Mouse (Mus musculus): ENCODE measurements at regions not wholly inside any gene's neighbourhood (a gene's known extent, or its start where the extent isn't known, plus 50 kb on each side); places are given as distances from the start of the nearest gene placed in this dataset.

DNA sequence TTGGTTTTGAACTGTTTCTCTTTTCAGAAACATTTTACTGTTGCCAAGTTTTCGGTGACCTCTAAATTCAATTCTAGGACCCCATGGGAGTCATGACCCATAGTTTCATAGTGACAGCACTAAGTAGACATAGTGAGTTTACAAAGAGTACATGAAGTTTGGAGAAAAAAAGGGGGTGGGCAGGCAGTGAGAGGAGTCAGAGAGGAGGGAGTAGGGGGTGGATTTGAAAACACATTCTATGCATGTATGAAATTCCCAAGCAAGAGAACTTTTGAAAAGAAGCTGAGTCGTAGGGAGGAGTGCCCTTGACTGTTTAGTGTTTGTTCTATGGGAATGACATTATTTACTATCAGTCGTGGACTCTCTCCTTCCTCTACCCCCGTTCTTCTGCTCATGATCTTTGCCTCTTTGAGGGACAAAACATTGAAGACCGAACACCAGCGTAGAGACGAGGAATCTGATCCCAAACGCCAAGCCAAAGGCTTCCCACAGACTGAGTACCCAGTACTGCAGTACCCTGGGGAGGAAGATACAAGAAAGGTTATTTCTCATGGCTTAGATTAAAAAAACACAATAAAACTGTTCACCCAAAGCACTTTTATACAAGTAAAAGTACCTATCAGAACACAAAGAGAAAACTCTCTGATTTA is 229.1 kb upstream of the Map3k1 start:
- Histone ChIP-seq H3K27me3 (ENCODE audit: insufficient read depth, low read length) (no peaks in the 10 kb centered on the region), H3K27ac (ENCODE audit: low read depth, low read length) (no peak overlapping the region), H3K4me3 (ENCODE audit: low read depth, low read length) (no peak overlapping the region), H3K36me3 (ENCODE audit: insufficient read depth, low read length) (no peaks in the 10 kb centered on the region), H3K9ac (replicated peaks; ENCODE audit: low read length, poor library complexity, severe bottlenecking) (no peak overlapping the region), H3K9me3 (ENCODE audit: low read length) (no peaks in the 10 kb centered on the region), H3K4me1 (ENCODE audit: insufficient read depth, low read length) (no peaks in the 10 kb centered on the region), H3K4me2 (ENCODE audit: low read depth, low read length, poor library complexity, severe bottlenecking) (no peak overlapping the region)
- no peak for ATAC-seq (ENCODE audit: low FRiP score)
- no peak for DNase-seq (ENCODE audit: low spot score)
- TF ChIP-seq CTCF (IDR thresholded peaks at IDR 0.05): no peak
- 87% methylated on average over 8 of the region's 8 CpGs for WGBS

DNA sequence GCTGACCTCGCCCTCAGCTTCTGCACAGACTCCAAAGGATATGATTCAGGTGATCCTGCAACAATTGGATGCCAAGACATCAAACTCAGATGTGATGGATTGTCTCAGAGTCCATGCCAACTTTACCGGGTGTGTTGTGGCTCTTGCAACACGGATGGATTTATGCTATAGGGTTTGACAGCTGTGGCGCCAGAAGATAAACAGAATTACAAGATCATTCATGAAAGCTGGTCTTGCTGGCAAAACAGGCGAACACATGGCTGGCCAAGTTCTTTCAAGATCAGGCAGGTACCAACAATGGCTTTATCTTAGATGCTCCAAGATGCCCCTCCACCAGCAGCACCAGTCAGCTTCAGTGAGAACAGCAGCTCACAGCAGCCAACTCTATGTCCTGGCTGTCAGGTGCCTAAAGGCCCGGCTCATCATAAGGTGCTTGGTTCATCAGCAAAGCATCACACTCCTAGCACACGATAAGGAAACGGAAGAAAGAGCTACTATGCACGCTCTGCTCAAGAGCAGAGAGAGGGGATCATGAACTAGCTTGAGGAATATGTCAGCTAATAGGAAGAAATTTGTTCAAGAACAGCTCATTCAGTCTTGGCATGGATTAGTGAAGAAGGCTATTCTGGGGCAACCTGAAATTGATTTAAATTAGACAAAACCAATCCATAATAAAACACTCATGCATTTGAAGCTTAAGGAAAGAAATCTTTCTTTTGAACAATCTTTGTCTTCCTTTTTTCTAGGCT is 229.9 kb upstream of the Map3k1 start:
- Histone ChIP-seq H3K4me1 (ENCODE audit: insufficient read depth, low read length) (no peaks in the 10 kb centered on the region), H3K4me3 (ENCODE audit: low read depth, low read length) (no peak overlapping the region), H3K9ac (replicated peaks; ENCODE audit: low read length, poor library complexity, severe bottlenecking) (no peak overlapping the region), H3K27ac (ENCODE audit: low read depth, low read length) (no peak overlapping the region), H3K9me3 (ENCODE audit: low read length) (no peaks in the 10 kb centered on the region), H3K27me3 (ENCODE audit: insufficient read depth, low read length) (no peaks in the 10 kb centered on the region), H3K4me2 (ENCODE audit: low read depth, low read length, poor library complexity, severe bottlenecking) (no peak overlapping the region), H3K36me3 (ENCODE audit: insufficient read depth, low read length) (no peaks in the 10 kb centered on the region)
- DNase-seq (ENCODE audit: low spot score) (no peak), ATAC-seq (ENCODE audit: low FRiP score) (no peak)
- WGBS: 90% methylated on average over 9 of the region's 9 CpGs
- no peak for TF ChIP-seq CTCF (IDR thresholded peaks at IDR 0.05)

DNA sequence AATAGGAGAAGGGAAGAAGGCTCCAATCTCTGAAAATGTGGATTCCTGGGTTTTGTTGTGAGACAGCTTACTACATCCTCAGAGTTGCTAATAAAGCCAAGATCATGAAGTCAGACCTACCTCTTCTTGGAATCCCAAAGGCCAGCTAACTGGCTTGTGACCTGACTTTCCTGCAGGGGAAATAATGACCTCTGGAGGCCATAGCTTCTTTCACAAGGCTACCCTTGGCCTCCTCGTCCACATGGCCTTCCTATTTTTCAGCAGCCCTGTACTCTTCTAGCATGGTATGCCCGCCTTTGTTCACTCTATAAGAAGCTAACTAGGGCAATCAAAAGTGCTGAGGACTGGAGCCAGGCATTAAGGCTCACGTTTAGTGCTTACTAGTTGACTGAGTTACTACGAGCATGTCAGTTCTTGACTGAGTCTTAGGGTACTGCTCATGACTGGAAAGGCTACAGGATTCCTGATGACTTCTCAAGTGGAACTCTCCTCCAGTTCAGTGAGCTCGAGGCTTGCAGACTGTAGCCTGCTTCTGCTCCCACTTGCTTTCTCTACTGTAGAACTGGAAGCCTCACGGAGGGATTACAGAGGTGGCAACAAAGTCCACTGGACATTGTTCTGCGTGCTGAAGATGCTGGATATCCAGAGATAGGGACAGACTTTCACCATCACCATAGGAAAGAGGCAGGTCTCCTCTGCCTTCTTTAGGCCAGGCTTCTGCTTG is 230.8 kb upstream of the Map3k1 start:
- 77% methylated on average over 7 of the region's 7 CpGs for WGBS
- no peak overlapping the region for H3K4me2 ChIP-seq (ENCODE audit: low read depth, low read length, poor library complexity, severe bottlenecking)
- no peaks in the 10 kb centered on the region for H3K27me3 ChIP-seq (ENCODE audit: insufficient read depth, low read length)
- H3K4me3 ChIP-seq (ENCODE audit: low read depth, low read length): no peak overlapping the region
- H3K36me3 ChIP-seq (ENCODE audit: insufficient read depth, low read length): no peaks in the 10 kb centered on the region
- no peak for DNase-seq (ENCODE audit: low spot score)
- no peaks in the 10 kb centered on the region for H3K4me1 ChIP-seq (ENCODE audit: insufficient read depth, low read length)
- no peak for ATAC-seq (ENCODE audit: low FRiP score)
- H3K9ac ChIP-seq (replicated peaks; ENCODE audit: low read length, poor library complexity, severe bottlenecking): no peak overlapping the region
- H3K27ac ChIP-seq (ENCODE audit: low read depth, low read length): no peak overlapping the region
- H3K9me3 ChIP-seq (ENCODE audit: low read length): no peaks in the 10 kb centered on the region
- TF ChIP-seq CTCF (IDR thresholded peaks at IDR 0.05): no peak

DNA sequence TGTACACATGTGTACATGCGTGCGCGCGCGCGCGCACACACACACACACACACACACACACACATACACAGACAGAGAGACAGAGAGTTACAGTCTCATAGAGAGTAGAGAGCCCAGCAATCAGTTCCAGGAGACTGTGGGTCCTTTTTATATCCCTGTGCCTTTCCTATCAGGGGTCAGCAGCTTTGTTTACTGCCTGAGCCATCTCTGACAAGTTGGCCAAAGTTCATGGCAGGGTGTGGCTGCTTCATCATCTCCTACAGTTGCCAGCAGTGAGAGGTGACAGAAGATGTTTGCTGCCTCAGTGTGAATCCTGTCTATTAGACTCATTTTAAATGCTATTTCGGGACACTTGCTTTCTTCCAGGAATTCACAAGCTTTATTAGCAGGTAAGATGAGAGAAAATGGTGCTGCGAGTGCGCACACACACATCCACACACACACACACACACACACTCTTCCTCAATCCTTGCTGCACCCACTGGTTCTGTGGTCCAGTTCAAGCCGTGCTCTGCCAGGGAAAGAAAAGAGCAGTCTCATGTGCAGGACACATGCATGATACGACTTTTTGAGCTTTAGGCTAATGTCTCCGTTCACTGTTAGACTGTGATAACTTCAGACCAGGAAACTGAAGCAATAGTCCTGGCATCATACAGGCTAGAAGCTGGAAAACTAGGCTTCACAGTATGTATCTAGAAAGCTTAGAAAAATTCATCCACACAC is 234.9 kb upstream of the Map3k1 start:
- Histone ChIP-seq H3K9ac (replicated peaks; ENCODE audit: low read length, poor library complexity, severe bottlenecking) (no peak overlapping the region), H3K4me1 (ENCODE audit: insufficient read depth, low read length) (no peaks in the 10 kb centered on the region), H3K4me2 (ENCODE audit: low read depth, low read length, poor library complexity, severe bottlenecking) (no peak overlapping the region), H3K4me3 (ENCODE audit: low read depth, low read length) (no peak overlapping the region), H3K27me3 (ENCODE audit: insufficient read depth, low read length) (no peaks in the 10 kb centered on the region), H3K27ac (ENCODE audit: low read depth, low read length) (no peak overlapping the region), H3K36me3 (ENCODE audit: insufficient read depth, low read length) (no peaks in the 10 kb centered on the region), H3K9me3 (ENCODE audit: low read length) (no peaks in the 10 kb centered on the region)
- 96% methylated on average over 13 of the region's 13 CpGs for WGBS
- ATAC-seq (ENCODE audit: low FRiP score): no peak
- TF ChIP-seq CTCF (IDR thresholded peaks at IDR 0.05): no peak
- DNase-seq (ENCODE audit: low spot score): no peak

DNA sequence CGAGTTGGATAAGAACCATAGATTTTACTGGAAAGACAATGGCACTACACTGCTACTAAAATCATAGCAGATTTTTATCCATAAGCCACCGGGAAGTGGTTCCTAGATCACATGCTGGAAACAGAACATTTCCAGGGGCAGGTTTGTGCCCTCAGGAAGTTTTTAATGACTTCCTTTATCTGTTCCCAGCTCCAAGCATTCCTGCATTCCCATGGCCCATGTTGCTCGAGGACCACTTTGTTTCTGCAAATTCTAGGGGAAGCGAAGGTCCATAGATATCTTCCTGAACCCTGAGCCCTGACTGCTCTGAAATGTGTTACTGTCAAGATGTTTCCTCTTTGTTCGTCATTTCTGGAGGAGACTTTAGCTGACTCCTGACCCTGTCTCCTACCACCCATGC is 235.6 kb upstream of the Map3k1 start:
- Histone ChIP-seq H3K9ac (replicated peaks; ENCODE audit: low read length, poor library complexity, severe bottlenecking) (no peak overlapping the region), H3K4me1 (ENCODE audit: insufficient read depth, low read length) (no peaks in the 10 kb centered on the region), H3K4me2 (ENCODE audit: low read depth, low read length, poor library complexity, severe bottlenecking) (no peak overlapping the region), H3K36me3 (ENCODE audit: insufficient read depth, low read length) (no peaks in the 10 kb centered on the region), H3K9me3 (ENCODE audit: low read length) (no peaks in the 10 kb centered on the region), H3K27ac (ENCODE audit: low read depth, low read length) (no peak overlapping the region), H3K4me3 (ENCODE audit: low read depth, low read length) (no peak overlapping the region), H3K27me3 (ENCODE audit: insufficient read depth, low read length) (no peaks in the 10 kb centered on the region)
- TF ChIP-seq CTCF (IDR thresholded peaks at IDR 0.05): no peak
- ATAC-seq (ENCODE audit: low FRiP score) (no peak), DNase-seq (ENCODE audit: low spot score) (no peak)
- 80% methylated on average over 5 of the region's 5 CpGs for WGBS
